Mouse (Mus musculus) cerebellum, adult 9-10 months (tissue): ENCODE measurements at regions not wholly inside any gene's neighbourhood (a gene's known extent, or its start where the extent isn't known, plus 50 kb on each side); places are given as distances from the start of the nearest gene placed in this dataset.
A peak's percentile ranks its signal among the peaks of the same experiment; 100 is the strongest.

Source experiments
- DNase-seq: peaks from one replicate; pipeline ENCODE4 v3.0.0; 2022

DNA sequence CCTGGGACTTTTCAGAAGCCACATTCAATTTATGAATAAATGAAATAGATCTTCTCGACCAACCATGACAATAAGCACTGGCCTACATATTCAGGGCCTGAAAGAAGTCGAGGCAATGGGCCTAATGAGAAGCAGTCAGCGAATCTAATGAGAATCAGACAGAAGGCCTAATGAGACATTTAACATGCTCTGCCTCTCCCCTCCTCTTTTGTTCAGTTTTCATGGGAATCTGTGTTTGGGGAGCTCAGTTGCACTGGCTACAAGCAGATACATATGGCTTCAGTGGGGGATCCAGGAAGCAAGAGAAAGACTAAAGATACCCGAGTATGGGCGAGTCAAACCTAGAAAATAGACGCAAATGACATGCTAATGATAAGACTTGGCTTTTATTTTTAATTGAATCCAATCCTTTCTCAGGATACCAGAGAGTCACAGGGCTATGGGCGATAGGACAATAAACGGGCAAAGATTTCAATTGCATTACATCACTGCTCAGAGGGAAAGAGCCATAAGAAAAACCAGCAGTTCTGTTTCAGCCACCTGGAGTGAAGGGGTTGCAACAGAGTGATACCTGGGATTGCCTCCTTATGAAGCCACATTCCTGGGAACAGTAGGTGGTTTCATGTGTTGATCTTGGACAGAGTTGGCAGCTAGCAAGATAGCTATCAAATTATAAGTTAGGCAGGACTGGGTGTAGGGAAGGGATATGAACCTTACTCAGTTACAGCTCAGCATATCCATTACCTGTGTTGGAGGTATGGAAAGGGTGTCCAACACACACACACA, 751.3 kb downstream of the Inhba start:
- no peak for DNase-seq

DNA sequence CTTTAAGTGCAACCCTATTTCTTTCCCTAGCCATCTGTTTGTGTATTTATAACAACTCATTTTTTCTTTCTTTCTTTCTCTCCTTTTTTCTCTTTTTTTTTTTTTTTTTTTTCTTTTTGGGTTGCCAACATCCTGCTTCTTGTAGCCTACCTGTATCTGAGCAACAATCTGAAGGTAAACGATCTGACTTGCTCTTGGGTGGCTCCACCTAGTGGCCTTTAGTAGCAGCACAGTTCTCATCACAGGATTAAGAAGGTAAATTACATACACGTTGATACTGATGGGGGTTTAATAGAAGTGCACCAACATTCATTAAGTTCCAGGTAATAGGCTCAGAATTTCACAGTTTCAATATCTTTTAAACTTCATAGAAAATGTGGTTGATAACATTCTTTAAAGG, 752.1 kb downstream of the Inhba start:
- DNase-seq = peak; percentile 23

DNA sequence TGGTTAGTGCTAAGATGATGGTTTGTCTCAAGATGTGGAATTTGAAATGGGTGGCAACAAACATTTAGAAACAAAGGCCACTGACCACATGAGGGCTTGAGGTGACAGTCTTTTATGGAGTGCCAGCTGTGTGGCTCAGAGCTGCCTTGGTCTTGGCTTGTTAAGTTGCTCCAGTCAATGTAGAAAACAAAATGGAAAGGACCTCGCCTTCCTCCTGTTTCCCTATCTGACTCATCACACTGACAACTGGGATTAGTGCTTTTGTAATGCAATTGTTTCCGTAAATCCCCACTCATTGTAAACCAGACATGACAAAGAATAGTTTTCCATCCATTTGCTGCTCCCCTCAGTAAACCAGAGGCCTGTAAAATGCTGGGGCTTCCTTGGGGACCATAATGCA, 757.8 kb downstream of the Inhba start:
- no peak for DNase-seq

DNA sequence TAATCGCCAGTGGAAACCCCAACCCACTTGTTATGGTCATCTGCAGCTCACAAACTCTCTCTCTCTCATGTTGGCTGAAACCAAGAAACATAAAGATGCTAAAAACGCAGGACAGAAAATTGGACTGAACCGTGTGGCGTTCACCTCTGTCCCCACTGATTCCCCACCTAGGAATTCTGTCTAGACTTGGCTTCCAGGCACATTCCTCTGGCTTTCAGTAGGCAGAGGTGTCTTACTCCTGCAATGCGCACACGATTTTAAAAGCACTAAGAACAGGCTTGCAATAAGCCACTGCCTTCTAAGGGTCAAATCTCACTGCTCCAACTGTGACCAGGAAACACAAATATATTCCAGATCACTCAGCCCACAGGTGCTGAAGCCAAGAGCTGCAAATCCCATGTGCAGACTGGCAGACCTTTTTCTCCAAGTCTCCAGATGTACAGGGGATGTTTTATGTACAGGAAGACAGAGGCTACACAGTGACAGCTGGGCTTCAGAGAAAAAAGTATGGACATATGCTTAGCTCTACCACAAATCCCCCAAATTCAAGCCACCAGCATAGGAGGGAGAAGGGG, 758.3 kb downstream of the Inhba start:
- no peak for DNase-seq

DNA sequence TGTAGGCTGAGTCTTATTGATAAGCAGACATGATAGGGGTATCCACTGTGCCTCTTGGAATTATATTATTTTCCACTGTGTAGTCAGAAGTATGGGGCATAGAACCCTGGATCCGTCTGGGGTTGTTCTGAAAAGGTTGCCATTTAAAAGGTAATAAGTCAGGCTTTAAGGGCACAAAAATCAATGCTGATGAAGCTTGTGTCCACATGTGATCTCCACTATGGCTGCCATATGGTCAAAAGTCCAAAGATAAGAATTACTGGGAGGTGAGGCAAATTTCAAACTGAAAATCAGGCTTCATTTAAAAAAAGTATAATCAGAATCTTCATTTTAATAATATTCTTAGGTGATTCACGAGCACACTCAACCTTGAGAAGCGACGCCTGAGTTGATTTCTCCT, 760.2 kb downstream of the Inhba start:
- DNase-seq = no peak

DNA sequence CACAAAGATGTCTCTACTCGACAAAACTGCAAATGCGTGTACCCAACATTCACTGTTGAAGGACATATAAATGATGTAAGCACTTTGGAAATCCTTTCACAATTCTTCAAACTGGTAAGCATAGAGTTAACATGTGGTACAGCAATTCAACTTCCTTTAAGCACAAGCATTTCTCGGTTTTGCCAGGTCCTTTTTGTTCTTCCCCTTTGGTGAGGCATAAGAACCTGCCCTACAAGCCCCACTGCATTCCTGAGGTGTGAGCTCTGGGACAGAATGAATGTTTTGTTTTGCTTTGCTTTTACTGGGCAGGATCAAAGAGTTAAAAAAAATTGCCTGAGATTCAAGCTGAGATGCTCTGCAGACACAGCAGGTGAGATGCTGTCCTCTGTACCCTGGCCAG, 793.9 kb downstream of the Inhba start:
- DNase-seq = no peak
